Mouse (Mus musculus) testis, adult 2 months (tissue): ENCODE measurements around the gene Irf2bp2. TPM values are rescaled to one million over a fixed set of nuclear protein-coding genes. Genes with fewer than 3 reads are reported as not detected.

Source experiments
- H3K27ac ChIP-seq: fragments of 200-500 bp; 2 replicates; pipeline ENCODE4 v1.5.1; 2012; ENCODE audit warnings: low read depth, low read length; ENCODE audit not compliant: control insufficient read depth, insufficient read depth
- H3K27me3 ChIP-seq: fragments of 200-500 bp; 2 replicates; pipeline ENCODE4 v1.6.1; 2012; ENCODE audit warnings: mild to moderate bottlenecking, low read length, moderate library complexity; ENCODE audit not compliant: control insufficient read depth, insufficient read depth
- H3K36me3 ChIP-seq: fragments of 200-500 bp; 2 replicates; pipeline ENCODE4 v1.6.1; 2012; ENCODE audit warnings: mild to moderate bottlenecking, low read length; ENCODE audit not compliant: control insufficient read depth, insufficient read depth
- H3K4me1 ChIP-seq: fragments of 200-500 bp; 2 replicates; pipeline ENCODE4 v1.6.1; 2012; ENCODE audit warnings: low read length; ENCODE audit not compliant: control insufficient read depth, insufficient read depth
- H3K4me3 ChIP-seq: fragments of 200-500 bp; 2 replicates; pipeline ENCODE4 v1.5.1; 2012; ENCODE audit warnings: low read depth, mild to moderate bottlenecking, low read length, moderate library complexity, mixed read lengths; ENCODE audit not compliant: control insufficient read depth
- CTCF ChIP-seq: fragments of 200-500 bp; IDR thresholded peaks from 2 replicates; pipeline ENCODE4 v1.5.1; 2012; ENCODE audit warnings: low read depth, mild to moderate bottlenecking, inconsistent platforms, low read length, moderate library complexity; ENCODE audit not compliant: control insufficient read depth, insufficient read depth, insufficient replicate concordance
- POLR2A ChIP-seq: fragments of 200-500 bp; IDR thresholded peaks from 2 replicates; pipeline ENCODE4 v1.6.1; 2012; ENCODE audit warnings: low read depth, mild to moderate bottlenecking, inconsistent platforms, low read length, moderate library complexity; ENCODE audit not compliant: control insufficient read depth
- polyA plus RNA-seq: library from polyadenylated mRNA; depleted of rRNA; stranded (reverse); fragments of >200 nt; gene quantifications from 2 replicates; pipeline ENCODE4 v1.2.3, GENCODE M21; 2012

The Irf2bp2 gene
- polyA plus RNA-seq, 1 experiment: 3.3 TPM

- Histone ChIP-seq H3K4me3 (no peak overlapping the region), H3K27ac (no peak overlapping the region), H3K36me3 (no peaks in the 10 kb centered on the region), H3K4me1 (peaks cover 2% of the 10 kb centered on the region; the same call in 1 of the 2 replicates), H3K27me3 (no peaks in the 10 kb centered on the region)
- TF ChIP-seq CTCF: no peak
- no peak for TF ChIP-seq POLR2A
Measured at GRCm38 (mm10) chr8:126578641-126579040, 15.1 kb downstream of the Irf2bp2 start.

GRCm38 (mm10) chr8:126576919-126577318, 16.9 kb downstream of the Irf2bp2 start:
- no peak for TF ChIP-seq POLR2A
- no peak for TF ChIP-seq CTCF
- peaks cover 2% of the 10 kb centered on the region; the same call in 1 of the 2 replicates for H3K4me1 ChIP-seq

GRCm38 (mm10) chr8:126576086-126576485, 17.7 kb downstream of the Irf2bp2 start:
- Histone ChIP-seq H3K4me1 (peaks cover 2% of the 10 kb centered on the region; the same call in 1 of the 2 replicates), H3K27me3 (no peaks in the 10 kb centered on the region), H3K36me3 (no peaks in the 10 kb centered on the region), H3K4me3 (no peak overlapping the region), H3K27ac (no peak overlapping the region)
- TF ChIP-seq POLR2A (no peak), CTCF (no peak)

More at GRCm38 (mm10) chr8:126576919-126577318, 16.9 kb downstream of the Irf2bp2 start:
- Histone ChIP-seq H3K27ac (no peak overlapping the region), H3K36me3 (no peaks in the 10 kb centered on the region), H3K4me3 (no peak overlapping the region), H3K27me3 (no peaks in the 10 kb centered on the region)

- Histone ChIP-seq H3K4me3 (no peak overlapping the region), H3K27me3 (no peaks in the 10 kb centered on the region), H3K36me3 (no peaks in the 10 kb centered on the region), H3K4me1 (peaks cover 2% of the 10 kb centered on the region; the same call in 1 of the 2 replicates), H3K27ac (no peak overlapping the region)
- TF ChIP-seq CTCF (no peak), POLR2A (no peak)
Measured at GRCm38 (mm10) chr8:126574882-126575637, 18.7 kb downstream of the Irf2bp2 start.

GRCm38 (mm10) chr8:126573878-126574277, 19.9 kb downstream of the Irf2bp2 start:
- Histone ChIP-seq H3K27ac (no peak overlapping the region), H3K27me3 (no peaks in the 10 kb centered on the region), H3K36me3 (no peaks in the 10 kb centered on the region), H3K4me3 (no peak overlapping the region), H3K4me1 (peaks cover 2% of the 10 kb centered on the region; the same call in 1 of the 2 replicates)
- TF ChIP-seq POLR2A: no peak
- TF ChIP-seq CTCF: no peak

- Histone ChIP-seq H3K36me3 (no peaks in the 10 kb centered on the region), H3K27me3 (no peaks in the 10 kb centered on the region), H3K27ac (no peak overlapping the region), H3K4me3 (no peak overlapping the region), H3K4me1 (peaks cover 2% of the 10 kb centered on the region; the same call in 1 of the 2 replicates)
- TF ChIP-seq CTCF: no peak
- TF ChIP-seq POLR2A: no peak
Measured at GRCm38 (mm10) chr8:126573079-126573694, 20.6 kb downstream of the Irf2bp2 start.

- no peak overlapping the region for H3K4me3 ChIP-seq
- no peak overlapping the region for H3K27ac ChIP-seq
- no peaks in the 10 kb centered on the region for H3K36me3 ChIP-seq
- TF ChIP-seq POLR2A (no peak), CTCF (no peak)
- H3K4me1 ChIP-seq: peaks cover 10% of the 10 kb centered on the region
- H3K27me3 ChIP-seq: no peaks in the 10 kb centered on the region
Measured at GRCm38 (mm10) chr8:126571065-126571660, 22.6 kb downstream of the Irf2bp2 start.
